Comparison of ENCODE assay signal across 9 mouse cellular contexts in genomic region chr19:3333694-3334515, GRCm38 (mm10). TPM values are rescaled to one million over a fixed set of nuclear protein-coding genes. Genes with fewer than 3 reads are reported as not detected.
DNase-seq lines count a peak whose midpoint lies in the region; ATAC-seq and TF ChIP-seq lines count a peak whose summit lies in the region.
"Had no signal": no experiment of that assay in that cellular context is flagged by ENCODE, and none has a peak within 500 bp of the region (broad histone marks: within the 10 kb centered on the region; RNA-seq: fewer than 3 reads in every experiment).

No protein-coding gene starts in this region.

- peak overlapping the region; percentile 19; the same call in 1 of the 2 replicates for H3K4me2 ChIP-seq in midbrain, embryonic 12.5 days (replicated peaks)
- H3K4me2 ChIP-seq: hindbrain, embryonic 15.5 days had no signal

- TF ChIP-seq CTCF in thymus, adult 2 months (IDR thresholded peaks at IDR 0.05; ENCODE audit: borderline replicate concordance, control insufficient read depth, extremely low read depth, insufficient read depth, low read length, poor library complexity): no peak

- peaks cover 13% of the 10 kb centered on the region for H3K4me1 ChIP-seq in midbrain, embryonic 12.5 days
- peaks cover 15% of the 10 kb centered on the region for H3K4me1 ChIP-seq in thymus, adult 2 months (replicated peaks; ENCODE audit: control insufficient read depth, insufficient read depth, low read length)

- H3K36me3 ChIP-seq in midbrain, embryonic 12.5 days: no peaks in the 10 kb centered on the region
- no peaks in the 10 kb centered on the region for H3K36me3 ChIP-seq in thymus, adult 2 months (ENCODE audit: control insufficient read depth, insufficient read depth, low read length)
- H3K36me3 ChIP-seq: hindbrain, embryonic 15.5 days had no signal

- peaks cover under 1% of the 10 kb centered on the region for H3K27me3 ChIP-seq in midbrain, embryonic 12.5 days
- no peaks in the 10 kb centered on the region for H3K27me3 ChIP-seq in thymus, adult 2 months (ENCODE audit: control insufficient read depth, insufficient read depth, low read length)
- H3K27me3 ChIP-seq: hindbrain, embryonic 15.5 days had no signal

- ATAC-seq in midbrain, embryonic 12.5 days (ENCODE audit: low FRiP score, low read depth): peak; percentile 69; the same call in 1 of the 2 replicates

- TF ChIP-seq POLR2A in thymus, adult 2 months (IDR thresholded peaks at IDR 0.05; ENCODE audit: control insufficient read depth, extremely low read depth, insufficient read depth, low read length, poor library complexity): no peak

- peak; percentile 82 to 91 for DNase-seq in adrenal gland, adult (ENCODE audit: inconsistent age in 2 of 2, low spot score in 1 of 2)
- DNase-seq in adrenal gland, postnatal 4 days (ENCODE audit: low spot score in 2 of 2): no peak
- peak; percentile 53 for DNase-seq in adrenal gland, postnatal 25 days
- peak; percentile 72 to 80 for DNase-seq in kidney, adult 8-10 months
- no peak for DNase-seq in thymus, adult 2 months
- DNase-seq in layer of hippocampus, postnatal 14 days (ENCODE audit: low spot score in 2 of 2): no peak
- DNase-seq in heart, postnatal 25 days (ENCODE audit: low spot score): no peak

- intact Hi-C loops in heart, postnatal 25 days (cut with DNase I): no loop called here

- no peaks in the 10 kb centered on the region for H3K9me3 ChIP-seq in midbrain, embryonic 12.5 days
- H3K9me3 ChIP-seq: hindbrain, embryonic 15.5 days had no signal

- WGBS in midbrain, embryonic 12.5 days: 48% methylated on average over 17 of the region's 17 CpGs
- 75% methylated on average over 17 of the region's 17 CpGs for WGBS in thymus, adult 2 months

- no peak overlapping the region for H3K4me3 ChIP-seq in midbrain, embryonic 12.5 days
- H3K4me3 ChIP-seq in thymus, adult 2 months (ENCODE audit: control insufficient read depth, insufficient read depth, low read length): no peak overlapping the region
- H3K4me3 ChIP-seq: hindbrain, embryonic 15.5 days had no signal

- H3K27ac ChIP-seq in midbrain, embryonic 12.5 days (replicated peaks): peak overlapping the region; percentile 22; the same call in 1 of the 2 replicates
- no peak overlapping the region for H3K27ac ChIP-seq in thymus, adult 2 months (ENCODE audit: control insufficient read depth, insufficient read depth, low read length)
- H3K27ac ChIP-seq: hindbrain, embryonic 15.5 days had no signal

- H3K9ac ChIP-seq in midbrain, embryonic 12.5 days (replicated peaks): no peak overlapping the region
- H3K9ac ChIP-seq: hindbrain, embryonic 15.5 days had no signal

RNA-seq across cellular contexts. Expression of gene Cpt1a, which starts 11.8 kb away (rescaled TPM):
- total RNA-seq in adrenal gland, postnatal 4 days (2021): 100 to 1,000 TPM; 225 to 242 TPM
- 392 and 423 TPM in 2 replicates for total RNA-seq in adrenal gland, postnatal 25 days (2021)
- 13.0 and 13.3 TPM in 2 replicates for polyA plus RNA-seq in midbrain, embryonic 12.5 days (2016; fragmentation: Nextera tagmentation; extraction: Ambion mirVana)
- 69.6 and 75.7 TPM in 2 replicates for polyA plus RNA-seq in thymus, adult 2 months (2012; rRNA removed)
- 10 to 100 TPM; 29.1 to 34.5 TPM for total RNA-seq in layer of hippocampus, postnatal 14 days (2021)
- 10 to 100 TPM; 60.2 to 60.5 TPM for total RNA-seq in heart, postnatal 25 days (2021)

RNA-seq across cellular contexts. Expression of gene Ighmbp2, which starts 51.1 kb away (rescaled TPM):
- total RNA-seq in adrenal gland, postnatal 4 days (2021): 10 to 100 TPM; 11.0 to 11.9 TPM
- total RNA-seq in adrenal gland, postnatal 25 days (2021): 6.4 and 9.1 TPM in 2 replicates
- 10.8 and 13.0 TPM in 2 replicates for polyA plus RNA-seq in midbrain, embryonic 12.5 days (2016; fragmentation: Nextera tagmentation; extraction: Ambion mirVana)
- polyA plus RNA-seq in thymus, adult 2 months (2012; rRNA removed): 16.9 and 17.8 TPM in 2 replicates
- total RNA-seq in layer of hippocampus, postnatal 14 days (2021): 10 to 100 TPM; 10.1 to 10.3 TPM
- 1 to 10 TPM; 2.4 to 2.8 TPM for total RNA-seq in heart, postnatal 25 days (2021)

RNA-seq across cellular contexts. Expression of gene Mrpl21, which starts 51.2 kb away (rescaled TPM):
- 10 to 100 TPM; 70.8 to 71.9 TPM for total RNA-seq in adrenal gland, postnatal 4 days (2021)
- 67.9 and 69.7 TPM in 2 replicates for total RNA-seq in adrenal gland, postnatal 25 days (2021)
- polyA plus RNA-seq in midbrain, embryonic 12.5 days (2016; fragmentation: Nextera tagmentation; extraction: Ambion mirVana): 113 and 117 TPM in 2 replicates
- 57.8 and 58.7 TPM in 2 replicates for polyA plus RNA-seq in thymus, adult 2 months (2012; rRNA removed)
- 10 to 100 TPM; 52.2 to 57.4 TPM for total RNA-seq in layer of hippocampus, postnatal 14 days (2021)
- 10 to 100 TPM; 93.9 to 96.1 TPM for total RNA-seq in heart, postnatal 25 days (2021)

RNA-seq across cellular contexts. Expression of gene Tesmin, which starts 54.8 kb away (rescaled TPM):
- 1 to 10 TPM; 1.7 to 2.4 TPM for total RNA-seq in adrenal gland, postnatal 4 days (2021)
- total RNA-seq in adrenal gland, postnatal 25 days (2021): 0.52 and 0.97 TPM in 2 replicates
- 0.18 and 0.26 TPM in 2 replicates for polyA plus RNA-seq in midbrain, embryonic 12.5 days (2016; fragmentation: Nextera tagmentation; extraction: Ambion mirVana)
- polyA plus RNA-seq in thymus, adult 2 months (2012; rRNA removed): 0.62 and 0.85 TPM in 2 replicates
- under 1 TPM; 0.25 to 0.52 TPM for total RNA-seq in layer of hippocampus, postnatal 14 days (2021)
- total RNA-seq in heart, postnatal 25 days (2021): 1 to 10 TPM; 3.9 to 4.2 TPM

Comparison
In these comparisons a context has a peak if more than half of its experiments do, and no peak if none do; other contexts are left out.
1. DNase-seq: peak in adrenal gland, adult (2 of 2), adrenal gland, postnatal 25 days (single experiment) and kidney, adult 8-10 months (2 of 2); none in adrenal gland, postnatal 4 days (0 of 2), thymus, adult 2 months (single experiment), layer of hippocampus, postnatal 14 days (0 of 2) and heart, postnatal 25 days (single experiment).